ENCODE assay signal across 25 mouse cellular contexts in the genomic region with DNA sequence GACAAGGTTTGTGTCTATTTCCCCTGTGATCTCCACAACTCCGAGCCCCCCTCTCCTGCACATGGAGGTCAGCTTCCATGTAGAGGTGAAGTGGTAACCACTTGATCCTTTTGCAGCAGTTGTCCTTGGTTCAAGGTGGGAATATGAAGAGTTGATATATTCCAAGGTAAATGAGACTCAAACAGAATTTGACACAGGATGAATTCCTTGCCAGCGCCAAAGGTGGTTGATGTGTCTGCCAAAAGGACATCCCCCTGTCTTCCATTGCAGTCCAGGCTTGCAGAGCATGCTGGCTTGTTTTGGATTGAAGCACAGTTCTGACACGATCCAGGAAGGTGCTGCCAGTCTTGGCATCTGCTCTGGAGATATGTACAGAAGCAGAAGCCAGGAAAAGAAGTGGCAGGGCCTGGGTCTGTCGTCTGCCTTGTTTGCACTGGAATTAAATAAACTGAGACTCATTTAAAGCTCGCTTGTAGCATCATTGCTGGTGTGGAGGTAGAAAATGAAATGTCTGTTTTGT.
DNase-seq lines count a peak whose midpoint lies in the region; ATAC-seq and TF ChIP-seq lines count a peak whose summit lies in the region.
"Had no signal": no experiment of that assay in that cellular context is flagged by ENCODE, and none has a peak within 500 bp of the region (broad histone marks: within the 10 kb centered on the region; RNA-seq: fewer than 3 reads in every experiment).

No protein-coding gene starts in this region.

- H3K4me1 ChIP-seq in forebrain, postnatal 0 days (ENCODE audit: insufficient read depth), result peaks cover 16% of the 10 kb centered on the region
- H3K4me1 ChIP-seq in forebrain, embryonic 12.5 days, result peaks cover 9% of the 10 kb centered on the region
- no peaks in the 10 kb centered on the region for H3K4me1 ChIP-seq in liver, postnatal 0 days (ENCODE audit: insufficient read depth)
- H3K4me1 ChIP-seq: embryonic facial prominence, embryonic 13.5 days; heart, embryonic 10.5 days; liver, embryonic 15.5 days had no signal

- peak; percentile 40; the same call in 1 of the 2 replicates for ATAC-seq in forebrain, postnatal 0 days
- no peak for ATAC-seq in forebrain, embryonic 12.5 days (ENCODE audit: low FRiP score)
- ATAC-seq in liver, postnatal 0 days, result no peak
- ATAC-seq: lung, postnatal 0 days; midbrain, embryonic 16.5 days; Patski had no signal

- H3K27me3 ChIP-seq in forebrain, postnatal 0 days (ENCODE audit: insufficient read depth, low read length), result no peaks in the 10 kb centered on the region
- H3K27me3 ChIP-seq in forebrain, embryonic 12.5 days, result no peaks in the 10 kb centered on the region
- H3K27me3 ChIP-seq in liver, postnatal 0 days (ENCODE audit: insufficient read depth, low read length), result no peaks in the 10 kb centered on the region
- H3K27me3 ChIP-seq: embryonic facial prominence, embryonic 13.5 days; hindbrain, embryonic 15.5 days; liver, embryonic 15.5 days; neural tube, embryonic 13.5 days had no signal

- DNase-seq in forebrain, postnatal 0 days, result no peak
- DNase-seq in brain, adult 2 months (ENCODE audit: low read depth, low spot score), result peak; percentile 97
- DNase-seq in cerebellum, adult 18-20 months, result peak; percentile 77 to 84
- DNase-seq in cerebellum, postnatal 14 days, result peak; percentile 83 to 91
- DNase-seq in liver, postnatal 0 days, result no peak
- DNase-seq in embryo, embryonic 9.5 days (ENCODE audit: extremely low spot score), result no peak
- DNase-seq: adrenal gland, postnatal 36 days; gastrocnemius, postnatal 10 days; kidney, adult 2 months; kidney, postnatal 10 days; liver; retina, postnatal 1 day; thymus, postnatal 25 days had no signal

- no peak overlapping the region for H3K4me3 ChIP-seq in forebrain, postnatal 0 days (ENCODE audit: low read depth, low read length)
- no peak overlapping the region for H3K4me3 ChIP-seq in forebrain, embryonic 12.5 days (replicated peaks)
- H3K4me3 ChIP-seq in liver, postnatal 0 days (ENCODE audit: low read depth, low read length), result no peak overlapping the region
- H3K4me3 ChIP-seq: embryonic facial prominence, embryonic 13.5 days; erythroblast, embryonic 14.5 days; heart, embryonic 10.5 days; hindbrain, embryonic 15.5 days; liver, embryonic 15.5 days; myocyte; neural tube, embryonic 13.5 days had no signal

- no peak overlapping the region for H3K9ac ChIP-seq in forebrain, postnatal 0 days
- no peak overlapping the region for H3K9ac ChIP-seq in forebrain, embryonic 12.5 days
- no peak overlapping the region for H3K9ac ChIP-seq in liver, postnatal 0 days (replicated peaks)
- H3K9ac ChIP-seq: embryonic facial prominence, embryonic 13.5 days; hindbrain, embryonic 15.5 days; liver, embryonic 15.5 days; neural tube, embryonic 13.5 days had no signal

- no peak for TF ChIP-seq EP300 in liver, postnatal 0 days (IDR thresholded peaks at IDR 0.05; ENCODE audit: low read depth)

- H3K27ac ChIP-seq in forebrain, postnatal 0 days (ENCODE audit: low read depth, low read length), result no peak overlapping the region
- H3K27ac ChIP-seq in forebrain, embryonic 12.5 days, result no peak overlapping the region
- H3K27ac ChIP-seq in liver, postnatal 0 days (ENCODE audit: low read depth), result no peak overlapping the region
- H3K27ac ChIP-seq: embryonic facial prominence, embryonic 13.5 days; heart, embryonic 10.5 days; hindbrain, embryonic 15.5 days; liver, embryonic 15.5 days; macrophage; neural tube, embryonic 13.5 days had no signal

- 63% methylated on average over 5 of the region's 5 CpGs for WGBS in forebrain, postnatal 0 days
- whole genome bisulfite sequencing in forebrain, embryonic 12.5 days, result 84% methylated on average over 5 of the region's 5 CpGs
- WGBS in liver, postnatal 0 days (ENCODE audit: insufficient replicate concordance), result 60% methylated on average over 5 of the region's 5 CpGs

- no peaks in the 10 kb centered on the region for H3K36me3 ChIP-seq in forebrain, postnatal 0 days (ENCODE audit: insufficient read depth)
- no peaks in the 10 kb centered on the region for H3K36me3 ChIP-seq in forebrain, embryonic 12.5 days (replicated peaks)
- no peaks in the 10 kb centered on the region for H3K36me3 ChIP-seq in liver, postnatal 0 days (replicated peaks; ENCODE audit: insufficient read depth, low read length)
- H3K36me3 ChIP-seq: embryonic facial prominence, embryonic 13.5 days; heart, embryonic 10.5 days; hindbrain, embryonic 15.5 days; liver, embryonic 15.5 days; neural tube, embryonic 13.5 days had no signal

- no peak overlapping the region for H3K4me2 ChIP-seq in forebrain, postnatal 0 days (ENCODE audit: low read depth)
- no peak overlapping the region for H3K4me2 ChIP-seq in forebrain, embryonic 12.5 days
- no peak overlapping the region for H3K4me2 ChIP-seq in liver, postnatal 0 days (ENCODE audit: low read depth, low read length)
- H3K4me2 ChIP-seq: embryonic facial prominence, embryonic 13.5 days; hindbrain, embryonic 15.5 days; liver, embryonic 15.5 days; neural tube, embryonic 13.5 days had no signal

- H3K9me3 ChIP-seq in forebrain, postnatal 0 days (ENCODE audit: low read length), result no peaks in the 10 kb centered on the region
- no peaks in the 10 kb centered on the region for H3K9me3 ChIP-seq in forebrain, embryonic 12.5 days
- H3K9me3 ChIP-seq in liver, postnatal 0 days (ENCODE audit: low read length), result no peaks in the 10 kb centered on the region
- H3K9me3 ChIP-seq: embryonic facial prominence, embryonic 13.5 days; heart, embryonic 10.5 days; hindbrain, embryonic 15.5 days; liver, embryonic 15.5 days; neural tube, embryonic 13.5 days had no signal

- TF ChIP-seq CTCF in forebrain, postnatal 0 days (IDR thresholded peaks at IDR 0.05; ENCODE audit: low read depth), result no peak
- no peak for TF ChIP-seq CTCF in liver, postnatal 0 days (IDR thresholded peaks at IDR 0.05; ENCODE audit: low read depth)

Comparison
In these comparisons a context has a peak if more than half of its experiments do, and no peak if none do; other contexts are left out.
1. DNase-seq: peak in brain, adult 2 months (single experiment), cerebellum, adult 18-20 months (2 of 2) and cerebellum, postnatal 14 days (2 of 2); none in forebrain, postnatal 0 days (single experiment), liver, postnatal 0 days (single experiment) and embryo, embryonic 9.5 days (single experiment).